Mouse (Mus musculus): Measurements from ENCODE around the gene Tcaf1. TPM values are rescaled to one million over a fixed set of nuclear protein-coding genes. Genes with fewer than 3 reads are reported as not detected.
A peak's percentile ranks its signal among the peaks of the same experiment; 100 is the strongest.

The Tcaf1 gene
- total and polyA plus RNA-seq, 3 experiments = 8.0 to 12.4 (median 10.3) TPM

GRCm38 (mm10) chr6:42676011-42676410, 33.9 kb downstream of the Tcaf1 start:
- 96% methylated on average over 3 of the region's 3 CpGs for WGBS
- H3K4me1 ChIP-seq (ENCODE audit: control insufficient read depth, insufficient read depth, low read length) = no peaks in the 10 kb centered on the region
- no peak for DNase-seq
- H3K27ac ChIP-seq = no peak overlapping the region
- intact Hi-C loops (cut with DNase I) = no loop called here
- no peaks in the 10 kb centered on the region for H3K79me2 ChIP-seq (replicated peaks; ENCODE audit: control insufficient read depth, insufficient read depth, low read length)
- TF ChIP-seq EP300 (IDR thresholded peaks at IDR 0.05; ENCODE audit: insufficient read depth, low read depth, low read length) (no peak), CTCF (IDR thresholded peaks at IDR 0.05) (no peak), POLR2A (IDR thresholded peaks at IDR 0.05; ENCODE audit: insufficient read depth, low read depth, low read length) (no peak)
- H3K36me3 ChIP-seq (ENCODE audit: control insufficient read depth, insufficient read depth, low read length) = no peaks in the 10 kb centered on the region
- no peak overlapping the region for H3K9ac ChIP-seq (ENCODE audit: low read depth, low read length)
- no peaks in the 10 kb centered on the region for H3K27me3 ChIP-seq (ENCODE audit: control insufficient read depth, insufficient read depth, low read length)
- no peak overlapping the region for H3K4me3 ChIP-seq

GRCm38 (mm10) chr6:42671767-42672166, 38.1 kb downstream of the Tcaf1 start:
- H3K27ac ChIP-seq = no peak overlapping the region
- H3K4me1 ChIP-seq (ENCODE audit: control insufficient read depth, insufficient read depth, low read length) = no peaks in the 10 kb centered on the region
- DNase-seq = no peak
- H3K36me3 ChIP-seq (ENCODE audit: control insufficient read depth, insufficient read depth, low read length) = no peaks in the 10 kb centered on the region
- no peak overlapping the region for H3K4me3 ChIP-seq
- H3K79me2 ChIP-seq (replicated peaks; ENCODE audit: control insufficient read depth, insufficient read depth, low read length) = no peaks in the 10 kb centered on the region
- H3K27me3 ChIP-seq (ENCODE audit: control insufficient read depth, insufficient read depth, low read length) = no peaks in the 10 kb centered on the region
- intact Hi-C loops (cut with DNase I) = no loop called here
- 94% methylated on average over 1 of the region's 1 CpGs for WGBS
- TF ChIP-seq EP300 (IDR thresholded peaks at IDR 0.05; ENCODE audit: insufficient read depth, low read depth, low read length) (no peak), CTCF (IDR thresholded peaks at IDR 0.05) (no peak), POLR2A (IDR thresholded peaks at IDR 0.05; ENCODE audit: insufficient read depth, low read depth, low read length) (no peak)
- no peak overlapping the region for H3K9ac ChIP-seq (ENCODE audit: low read depth, low read length)

GRCm38 (mm10) chr6:42667722-42668121, 42.2 kb downstream of the Tcaf1 start:
- Histone ChIP-seq H3K27me3 (ENCODE audit: control insufficient read depth, insufficient read depth, low read length) (no peaks in the 10 kb centered on the region), H3K36me3 (ENCODE audit: control insufficient read depth, insufficient read depth, low read length) (no peaks in the 10 kb centered on the region), H3K9ac (ENCODE audit: low read depth, low read length) (no peak overlapping the region), H3K4me1 (ENCODE audit: control insufficient read depth, insufficient read depth, low read length) (no peaks in the 10 kb centered on the region), H3K79me2 (replicated peaks; ENCODE audit: control insufficient read depth, insufficient read depth, low read length) (no peaks in the 10 kb centered on the region), H3K4me3 (no peak overlapping the region), H3K27ac (no peak overlapping the region)
- DNase-seq = no peak
- WGBS = 88% methylated on average over 2 of the region's 2 CpGs
- no peak for TF ChIP-seq POLR2A (IDR thresholded peaks at IDR 0.05; ENCODE audit: insufficient read depth, low read depth, low read length)
- no peak for TF ChIP-seq EP300 (IDR thresholded peaks at IDR 0.05; ENCODE audit: insufficient read depth, low read depth, low read length)
- no peak for TF ChIP-seq CTCF (IDR thresholded peaks at IDR 0.05)
- intact Hi-C loops (cut with DNase I) = no loop called here

GRCm38 (mm10) chr6:42661739-42662138, 48.1 kb downstream of the Tcaf1 start:
- Histone ChIP-seq H3K9ac (ENCODE audit: low read depth, low read length) (no peak overlapping the region), H3K36me3 (ENCODE audit: control insufficient read depth, insufficient read depth, low read length) (no peaks in the 10 kb centered on the region), H3K4me1 (ENCODE audit: control insufficient read depth, insufficient read depth, low read length) (no peaks in the 10 kb centered on the region), H3K4me3 (no peak overlapping the region), H3K27ac (no peak overlapping the region), H3K27me3 (ENCODE audit: control insufficient read depth, insufficient read depth, low read length) (no peaks in the 10 kb centered on the region), H3K79me2 (replicated peaks; ENCODE audit: control insufficient read depth, insufficient read depth, low read length) (no peaks in the 10 kb centered on the region)
- intact Hi-C loops (cut with DNase I) = no loop called here
- DNase-seq = no peak
- 68% methylated on average over 2 of the region's 2 CpGs for WGBS
- no peak for TF ChIP-seq EP300 (IDR thresholded peaks at IDR 0.05; ENCODE audit: insufficient read depth, low read depth, low read length)
- no peak for TF ChIP-seq POLR2A (IDR thresholded peaks at IDR 0.05; ENCODE audit: insufficient read depth, low read depth, low read length)
- TF ChIP-seq CTCF (IDR thresholded peaks at IDR 0.05) = no peak

- peak within 1 kb of the TSS; percentile 34 for H3K4me3 ChIP-seq
- H3K9ac ChIP-seq (ENCODE audit: low read depth, low read length) = peak within 1 kb of the TSS; percentile 32
- no peaks in the 10 kb centered on the region; the same call in 1 of the 2 replicates for H3K4me1 ChIP-seq (ENCODE audit: control insufficient read depth, insufficient read depth, low read length)
- peak; percentile 92 for DNase-seq
- TF ChIP-seq EP300 (IDR thresholded peaks at IDR 0.05; ENCODE audit: insufficient read depth, low read depth, low read length) = 0 out of 2 replicates have a peak, but pooled peaks have one; percentile 68
- peak; percentile 92 for TF ChIP-seq CTCF (IDR thresholded peaks at IDR 0.05)
- TF ChIP-seq POLR2A (IDR thresholded peaks at IDR 0.05; ENCODE audit: insufficient read depth, low read depth, low read length) = peak; percentile 36; the same call in 1 of the 2 replicates
- H3K27ac ChIP-seq = peak within 1 kb of the TSS; percentile 27; the same call in 1 of the 2 replicates
- H3K27me3 ChIP-seq (ENCODE audit: control insufficient read depth, insufficient read depth, low read length) = no peaks in the 10 kb centered on the region
- intact Hi-C loops (cut with DNase I) = loop anchor here (5.0 kb wide), 1 partner anchor 47 kb away; no protein-coding TSS in a partner anchor
- no peaks in the 10 kb centered on the region for H3K36me3 ChIP-seq (ENCODE audit: control insufficient read depth, insufficient read depth, low read length)
- WGBS = 1% methylated on average over 23 of the region's 23 CpGs
- H3K79me2 ChIP-seq (replicated peaks; ENCODE audit: control insufficient read depth, insufficient read depth, low read length) = no peaks in the 10 kb centered on the region
Observed at GRCm38 (mm10) chr6:42644912-42645549, 64.9 kb downstream of the Tcaf1 start, which contains the start of gene Tcaf2. Tcaf2 (minus strand) TSS chr6:42645254.

- no peak overlapping the region for H3K4me3 ChIP-seq
- intact Hi-C loops (cut with DNase I) = no loop called here
- H3K36me3 ChIP-seq (ENCODE audit: control insufficient read depth, insufficient read depth, low read length) = no peaks in the 10 kb centered on the region
- DNase-seq = no peak
- TF ChIP-seq POLR2A (IDR thresholded peaks at IDR 0.05; ENCODE audit: insufficient read depth, low read depth, low read length) (no peak), CTCF (IDR thresholded peaks at IDR 0.05) (no peak), EP300 (IDR thresholded peaks at IDR 0.05; ENCODE audit: insufficient read depth, low read depth, low read length) (no peak)
- WGBS = 81% methylated on average over 5 of the region's 5 CpGs
- H3K27ac ChIP-seq = no peak overlapping the region
- H3K4me1 ChIP-seq (ENCODE audit: control insufficient read depth, insufficient read depth, low read length) = no peaks in the 10 kb centered on the region
- H3K27me3 ChIP-seq (ENCODE audit: control insufficient read depth, insufficient read depth, low read length) = no peaks in the 10 kb centered on the region
- H3K79me2 ChIP-seq (replicated peaks; ENCODE audit: control insufficient read depth, insufficient read depth, low read length) = no peaks in the 10 kb centered on the region
- H3K9ac ChIP-seq (ENCODE audit: low read depth, low read length) = no peak overlapping the region
Observed at GRCm38 (mm10) chr6:42634393-42634792, 75.5 kb downstream of the Tcaf1 start.

Measured in heart, adult 2 months (tissue).